16 mouse cellular contexts compared by ENCODE assay signal in the genomic region with DNA sequence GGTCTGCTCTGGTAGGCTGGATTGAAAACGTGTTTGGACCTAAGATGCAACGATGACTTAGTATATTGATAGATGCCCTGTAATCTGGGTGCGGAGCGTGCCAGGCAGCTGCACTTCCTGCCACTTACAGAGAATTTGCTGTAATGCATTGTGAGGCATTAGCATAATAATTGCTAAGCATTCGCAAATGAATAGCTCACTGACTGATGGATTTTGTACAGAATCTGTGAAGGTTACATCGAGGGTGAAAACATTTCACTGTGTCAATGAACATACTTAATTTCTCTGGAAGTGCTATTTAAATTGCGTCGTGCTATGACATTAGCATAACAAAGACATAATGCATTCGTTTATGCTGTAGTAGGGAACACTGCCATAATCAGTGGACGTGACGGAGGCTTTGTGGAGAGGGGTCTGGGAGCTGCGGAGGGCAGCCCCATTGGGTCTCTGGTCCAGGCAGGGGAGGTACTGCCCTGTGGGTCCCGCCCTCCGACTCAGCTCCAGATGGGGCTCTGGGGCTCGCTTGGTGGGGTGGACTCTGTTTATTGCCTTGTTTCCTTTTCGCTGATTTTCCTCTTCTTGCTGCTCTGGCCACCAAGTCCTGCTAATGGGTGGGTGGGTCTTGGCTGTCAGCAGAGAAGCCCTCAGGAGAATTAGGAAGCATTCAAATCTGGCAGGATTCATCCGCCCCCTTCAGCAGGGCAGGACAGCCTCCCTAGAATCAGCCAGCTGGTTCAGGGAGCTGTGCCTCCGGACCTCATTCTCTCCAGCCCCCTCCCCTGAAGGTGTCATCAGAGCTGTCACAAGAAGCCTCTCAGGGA. TPM values are rescaled to one million over a fixed set of nuclear protein-coding genes. Genes with fewer than 3 reads are reported as not detected.
DNase-seq lines count a peak whose midpoint lies in the region; ATAC-seq and TF ChIP-seq lines count a peak whose summit lies in the region.
"Had no signal": no experiment of that assay in that cellular context is flagged by ENCODE, and none has a peak within 500 bp of the region (broad histone marks: within the 10 kb centered on the region; RNA-seq: fewer than 3 reads in every experiment).

No protein-coding gene starts in this region.

- H3K4me3 ChIP-seq in intestine, embryonic 16.5 days (ENCODE audit: low read length), result no peak overlapping the region
- no peak overlapping the region for H3K4me3 ChIP-seq in intestine, postnatal 0 days (ENCODE audit: low read depth, low read length)
- no peak overlapping the region for H3K4me3 ChIP-seq in forebrain, embryonic 15.5 days
- no peak overlapping the region for H3K4me3 ChIP-seq in midbrain, embryonic 12.5 days
- no peak overlapping the region for H3K4me3 ChIP-seq in stomach, embryonic 15.5 days (replicated peaks)
- H3K4me3 ChIP-seq: limb, embryonic 12.5 days; lung, embryonic 15.5 days; myocyte had no signal

- no peaks in the 10 kb centered on the region for H3K9me3 ChIP-seq in intestine, embryonic 16.5 days (ENCODE audit: control insufficient read depth, low read length)
- H3K9me3 ChIP-seq in intestine, postnatal 0 days (ENCODE audit: control insufficient read depth), result no peaks in the 10 kb centered on the region
- no peaks in the 10 kb centered on the region for H3K9me3 ChIP-seq in forebrain, embryonic 15.5 days
- H3K9me3 ChIP-seq in midbrain, embryonic 12.5 days, result no peaks in the 10 kb centered on the region
- H3K9me3 ChIP-seq in stomach, embryonic 15.5 days, result no peaks in the 10 kb centered on the region
- H3K9me3 ChIP-seq: limb, embryonic 12.5 days; lung, embryonic 15.5 days had no signal

- intact Hi-C loops in heart, postnatal 10 days (cut with DNase I), result no loop called here

- H3K4me1 ChIP-seq in intestine, embryonic 16.5 days (ENCODE audit: control insufficient read depth, insufficient read depth, low read length), result no peaks in the 10 kb centered on the region
- H3K4me1 ChIP-seq in intestine, postnatal 0 days (replicated peaks; ENCODE audit: control insufficient read depth, insufficient read depth, low read length), result no peaks in the 10 kb centered on the region
- peaks cover 27% of the 10 kb centered on the region for H3K4me1 ChIP-seq in forebrain, embryonic 15.5 days
- peaks cover 21% of the 10 kb centered on the region for H3K4me1 ChIP-seq in midbrain, embryonic 12.5 days
- H3K4me1 ChIP-seq in stomach, embryonic 15.5 days, result peaks cover 4% of the 10 kb centered on the region; the same call in 1 of the 2 replicates
- H3K4me1 ChIP-seq: limb, embryonic 12.5 days; lung, embryonic 15.5 days had no signal

- no peak overlapping the region for H3K27ac ChIP-seq in intestine, embryonic 16.5 days (ENCODE audit: low read length)
- no peak overlapping the region for H3K27ac ChIP-seq in intestine, postnatal 0 days (ENCODE audit: low read depth, low read length)
- peak overlapping the region; percentile 91 for H3K27ac ChIP-seq in forebrain, embryonic 15.5 days (replicated peaks)
- peak overlapping the region; percentile 64 for H3K27ac ChIP-seq in midbrain, embryonic 12.5 days (replicated peaks)
- H3K27ac ChIP-seq in stomach, embryonic 15.5 days, result no peak overlapping the region
- H3K27ac ChIP-seq: limb, embryonic 12.5 days; lung, embryonic 15.5 days had no signal

- WGBS in intestine, embryonic 16.5 days, result 32% methylated on average over 18 of the region's 18 CpGs
- 42% methylated on average over 18 of the region's 18 CpGs for WGBS in intestine, postnatal 0 days
- 2% methylated on average over 18 of the region's 18 CpGs for WGBS in forebrain, embryonic 15.5 days
- WGBS in midbrain, embryonic 12.5 days, result 19% methylated on average over 18 of the region's 18 CpGs
- WGBS in stomach, embryonic 15.5 days, result 33% methylated on average over 18 of the region's 18 CpGs

- no peaks in the 10 kb centered on the region for H3K27me3 ChIP-seq in intestine, embryonic 16.5 days (replicated peaks; ENCODE audit: control insufficient read depth, insufficient read depth, low read length)
- no peaks in the 10 kb centered on the region for H3K27me3 ChIP-seq in intestine, postnatal 0 days (replicated peaks; ENCODE audit: control insufficient read depth, insufficient read depth, low read length)
- H3K27me3 ChIP-seq in forebrain, embryonic 15.5 days, result peaks cover 16% of the 10 kb centered on the region; the same call in 1 of the 2 replicates
- H3K27me3 ChIP-seq in midbrain, embryonic 12.5 days, result peaks cover 59% of the 10 kb centered on the region
- 0 out of 2 replicates have a peak, but pooled peaks cover 11% of the 10 kb centered on the region for H3K27me3 ChIP-seq in stomach, embryonic 15.5 days (replicated peaks)
- H3K27me3 ChIP-seq: lung, embryonic 15.5 days had no signal

- TF ChIP-seq CTCF in intestine, postnatal 0 days (IDR thresholded peaks at IDR 0.05; ENCODE audit: low read depth), result no peak

- H3K36me3 ChIP-seq in intestine, embryonic 16.5 days (ENCODE audit: control insufficient read depth, insufficient read depth, low read length), result no peaks in the 10 kb centered on the region
- H3K36me3 ChIP-seq in intestine, postnatal 0 days (ENCODE audit: control insufficient read depth, insufficient read depth), result no peaks in the 10 kb centered on the region
- H3K36me3 ChIP-seq in forebrain, embryonic 15.5 days, result no peaks in the 10 kb centered on the region
- no peaks in the 10 kb centered on the region for H3K36me3 ChIP-seq in midbrain, embryonic 12.5 days
- H3K36me3 ChIP-seq in stomach, embryonic 15.5 days, result no peaks in the 10 kb centered on the region
- H3K36me3 ChIP-seq: limb, embryonic 12.5 days; lung, embryonic 15.5 days had no signal

- no peak overlapping the region for H3K4me2 ChIP-seq in intestine, embryonic 16.5 days (ENCODE audit: low read depth, low read length)
- H3K4me2 ChIP-seq in intestine, postnatal 0 days (replicated peaks; ENCODE audit: low read depth), result no peak overlapping the region
- peak overlapping the region; percentile 29 for H3K4me2 ChIP-seq in forebrain, embryonic 15.5 days (replicated peaks)
- H3K4me2 ChIP-seq in midbrain, embryonic 12.5 days (replicated peaks), result peak overlapping the region; percentile 29
- no peak overlapping the region for H3K4me2 ChIP-seq in stomach, embryonic 15.5 days
- H3K4me2 ChIP-seq: limb, embryonic 12.5 days; lung, embryonic 15.5 days had no signal

- peak; percentile 23; the same call in 1 of the 2 replicates for ATAC-seq in intestine, embryonic 16.5 days
- ATAC-seq in intestine, postnatal 0 days, result no peak
- peak; percentile 92 for ATAC-seq in forebrain, embryonic 15.5 days (replicated peaks)
- peak; percentile 94 for ATAC-seq in midbrain, embryonic 12.5 days (ENCODE audit: low FRiP score, low read depth)
- peak; percentile 45; the same call in 1 of the 2 replicates for ATAC-seq in stomach, embryonic 15.5 days (ENCODE audit: insufficient read depth, low FRiP score, low read depth)
- ATAC-seq in megakaryocyte progenitor cell, adult 5-6 weeks (replicated peaks; ENCODE audit: poor library complexity), result no peak

- no peak for DNase-seq in heart, postnatal 10 days
- DNase-seq in testis, postnatal 10 days (ENCODE audit: low spot score), result no peak
- DNase-seq: adrenal gland, postnatal 10 days; cerebellum, postnatal 25 days; kidney, adult 11 months; layer of hippocampus, adult 9-11 months; right cerebral cortex, postnatal 4 days had no signal

- H3K9ac ChIP-seq in intestine, embryonic 16.5 days (ENCODE audit: low read depth, low read length), result no peak overlapping the region
- no peak overlapping the region for H3K9ac ChIP-seq in intestine, postnatal 0 days (ENCODE audit: low read depth, low read length)
- no peak overlapping the region for H3K9ac ChIP-seq in forebrain, embryonic 15.5 days (replicated peaks)
- H3K9ac ChIP-seq in midbrain, embryonic 12.5 days (replicated peaks), result no peak overlapping the region
- H3K9ac ChIP-seq in stomach, embryonic 15.5 days, result no peak overlapping the region
- H3K9ac ChIP-seq: limb, embryonic 12.5 days; lung, embryonic 15.5 days had no signal

RNA-seq across cellular contexts. Expression of a gene that starts 54.7 kb away (rescaled TPM):
- polyA plus RNA-seq in intestine, embryonic 16.5 days (2015; fragmentation: Nextera tagmentation; extraction: Ambion mirVana), result 0.16 and 0.18 TPM in 2 replicates
- 0.05 and 0.07 TPM in 2 replicates for polyA plus RNA-seq in intestine, postnatal 0 days (2015; fragmentation: Nextera tagmentation; extraction: Ambion mirVana)
- polyA plus RNA-seq in forebrain, embryonic 15.5 days (2015; fragmentation: Nextera tagmentation; extraction: Ambion mirVana), result 7.9 and 8.2 TPM in 2 replicates
- 1.5 and 1.7 TPM in 2 replicates for polyA plus RNA-seq in midbrain, embryonic 12.5 days (2016; fragmentation: Nextera tagmentation; extraction: Ambion mirVana)
- 0.51 and 0.55 TPM in 2 replicates for polyA plus RNA-seq in stomach, embryonic 15.5 days (2015; fragmentation: Nextera tagmentation; extraction: Ambion mirVana)
- total RNA-seq in megakaryocyte progenitor cell, adult 5-6 weeks (2015), result not detected in 2 replicates
- total RNA-seq in megakaryocyte progenitor cell, adult 5-6 weeks (2017), result not detected in 2 replicates
- total RNA-seq in heart, postnatal 10 days (2021), result under 1 TPM in 1 of 2 experiments, not detected in 1; 0.10 TPM
- polyA plus RNA-seq: limb, embryonic 12.5 days; lung, embryonic 15.5 days; myocyte had no signal

Comparison
In these comparisons a context has a peak if more than half of its experiments do, and no peak if none do; other contexts are left out.
1. ATAC-seq: peak in intestine, embryonic 16.5 days (single experiment), forebrain, embryonic 15.5 days (single experiment), midbrain, embryonic 12.5 days (single experiment) and stomach, embryonic 15.5 days (single experiment); none in intestine, postnatal 0 days (single experiment) and megakaryocyte progenitor cell, adult 5-6 weeks (single experiment).
2. H3K27ac ChIP-seq: peak in forebrain, embryonic 15.5 days (single experiment) and midbrain, embryonic 12.5 days (single experiment); none in intestine, embryonic 16.5 days (single experiment), intestine, postnatal 0 days (single experiment) and stomach, embryonic 15.5 days (single experiment).
3. H3K4me2 ChIP-seq: peak in forebrain, embryonic 15.5 days (single experiment) and midbrain, embryonic 12.5 days (single experiment); none in intestine, embryonic 16.5 days (single experiment), intestine, postnatal 0 days (single experiment) and stomach, embryonic 15.5 days (single experiment).